Mouse (Mus musculus) hindbrain, postnatal 0 days (tissue): Measurements from ENCODE around the gene Chsy1. TPM values are rescaled to one million over a fixed set of nuclear protein-coding genes. Genes with fewer than 3 reads are reported as not detected.

Experiments
- ATAC-seq: fragments of 200-750 bp; cut with Nextera tagmentation; 2 replicates; pipeline ENCODE4 v1.8.0; 2017; ENCODE audit warnings: mild to moderate bottlenecking, moderate TSS enrichment, moderate library complexity
- DNase-seq: peaks from one replicate; pipeline ENCODE4 v3.0.0-alpha.2; 2015; ENCODE audit warnings: low spot score
- H3K27ac ChIP-seq: fragments of 300-500 bp; sonication (generic); 2 replicates; pipeline ENCODE4 v1.5.1; 2014; ENCODE audit warnings: mild to moderate bottlenecking
- H3K27me3 ChIP-seq: fragments of 300-500 bp; sonication (generic); 2 replicates; pipeline ENCODE4 v1.6.1; 2014; ENCODE audit warnings: low read length, mixed read lengths; ENCODE audit not compliant: insufficient read depth
- H3K36me3 ChIP-seq: fragments of 300-500 bp; sonication (generic); 2 replicates; pipeline ENCODE4 v1.6.1; 2014; ENCODE audit warnings: low read length, mixed read lengths; ENCODE audit not compliant: insufficient read depth
- H3K4me1 ChIP-seq: fragments of 300-500 bp; sonication (generic); 2 replicates; pipeline ENCODE4 v1.6.1; 2014; ENCODE audit warnings: antibody characterized with exemption, low read length, mixed read lengths; ENCODE audit not compliant: insufficient read depth
- H3K4me2 ChIP-seq: fragments of 300-500 bp; sonication (generic); 2 replicates; pipeline ENCODE4 v1.6.1; 2014; ENCODE audit warnings: low read depth, mild to moderate bottlenecking, low read length, moderate library complexity, mixed read lengths
- H3K4me3 ChIP-seq: fragments of 300-500 bp; sonication (generic); 2 replicates; pipeline ENCODE4 v1.5.1; 2014; ENCODE audit warnings: low read length
- H3K9ac ChIP-seq: fragments of 300-500 bp; sonication (generic); replicated peaks from 2 replicates; pipeline ENCODE4 v1.6.1; 2014; ENCODE audit warnings: mild to moderate bottlenecking, low read length, moderate library complexity, mixed read lengths
- H3K9me3 ChIP-seq: fragments of 300-500 bp; sonication (generic); 2 replicates; pipeline ENCODE4 v1.6.1; 2016; ENCODE audit warnings: low read length, mixed read lengths
- CTCF ChIP-seq: IDR thresholded peaks from 2 replicates; pipeline ENCODE4 v1.5.1; 2016; ENCODE audit warnings: antibody characterized with exemption, control low read depth, low read depth
- WGBS: fragments of 180-500 bp; shearing (Covaris S2); extraction: QIAGEN DNeasy Blood & Tissue Kit; methylation state at CpG from one replicate; pipeline ENCODE4 v1.1.7; 2014; 5-methylcytosine and 5-hydroxymethylcytosine counted together
- polyA plus RNA-seq: library from polyadenylated mRNA; unstranded; fragments of >200 nt; fragmentation: Nextera tagmentation; extraction: Ambion mirVana; gene quantifications from 2 replicates; pipeline ENCODE4 v1.2.1, GENCODE M21; 2015
- total RNA-seq: library from RNA; depleted of rRNA; stranded (reverse); fragments of >200 nt; gene quantifications from 2 replicates; pipeline ENCODE4 v1.2.3, GENCODE M21; 2014

Gene Chsy1
- total and polyA plus RNA-seq, 2 experiments from 2014 or later, result 7.9 to 32.9 TPM

GRCm38 (mm10) chr7:66169476-66169875 is 60.2 kb downstream of the Chsy1 start:
- peaks cover 10% of the 10 kb centered on the region; the same call in 1 of the 2 replicates for H3K4me1 ChIP-seq
- peaks cover 29% of the 10 kb centered on the region for H3K36me3 ChIP-seq
- no peak overlapping the region for H3K4me2 ChIP-seq
- WGBS, result 66% methylated on average over 6 of the region's 6 CpGs
- no peak for TF ChIP-seq CTCF
- H3K27me3 ChIP-seq, result no peaks in the 10 kb centered on the region
- ATAC-seq (no peak), DNase-seq (no peak)
- H3K4me3 ChIP-seq, result no peak overlapping the region
- no peak overlapping the region for H3K9ac ChIP-seq
- no peak overlapping the region for H3K27ac ChIP-seq
- no peaks in the 10 kb centered on the region for H3K9me3 ChIP-seq

- Histone ChIP-seq H3K4me1 (no peaks in the 10 kb centered on the region), H3K9ac (no peak overlapping the region), H3K4me2 (no peak overlapping the region), H3K27me3 (no peaks in the 10 kb centered on the region), H3K36me3 (peaks cover 29% of the 10 kb centered on the region), H3K4me3 (no peak overlapping the region), H3K9me3 (no peaks in the 10 kb centered on the region), H3K27ac (no peak overlapping the region)
- DNase-seq (no peak), ATAC-seq (no peak)
- TF ChIP-seq CTCF, result no peak
- WGBS, result 91% methylated on average over 27 of the region's 27 CpGs
Observed at GRCm38 (mm10) chr7:66170802-66171505, 61.6 kb downstream of the Chsy1 start.

GRCm38 (mm10) chr7:66175738-66176137 is 66.4 kb downstream of the Chsy1 start:
- H3K4me2 ChIP-seq, result no peak overlapping the region
- H3K27ac ChIP-seq, result no peak overlapping the region
- H3K4me1 ChIP-seq, result 0 out of 2 replicates have a peak, but pooled peaks cover 4% of the 10 kb centered on the region
- ATAC-seq, result no peak
- H3K4me3 ChIP-seq, result no peak overlapping the region
- DNase-seq, result no peak
- TF ChIP-seq CTCF, result no peak
- peaks cover 28% of the 10 kb centered on the region for H3K36me3 ChIP-seq
- H3K9ac ChIP-seq, result no peak overlapping the region
- no peaks in the 10 kb centered on the region for H3K9me3 ChIP-seq
- H3K27me3 ChIP-seq, result no peaks in the 10 kb centered on the region
- 89% methylated on average over 6 of the region's 6 CpGs for WGBS

- Histone ChIP-seq H3K9me3 (no peaks in the 10 kb centered on the region), H3K4me3 (no peak overlapping the region), H3K4me1 (0 out of 2 replicates have a peak, but pooled peaks cover 4% of the 10 kb centered on the region), H3K36me3 (peaks cover 22% of the 10 kb centered on the region; the same call in 1 of the 2 replicates), H3K9ac (no peak overlapping the region), H3K4me2 (no peak overlapping the region), H3K27ac (no peak overlapping the region), H3K27me3 (no peaks in the 10 kb centered on the region)
- no peak for TF ChIP-seq CTCF
- no peak for ATAC-seq
- no peak for DNase-seq
- WGBS, result 79% methylated on average over 4 of the region's 4 CpGs
Observed at GRCm38 (mm10) chr7:66176256-66176655, 66.9 kb downstream of the Chsy1 start.

- no peak overlapping the region for H3K9ac ChIP-seq
- no peak overlapping the region for H3K27ac ChIP-seq
- no peak for ATAC-seq
- WGBS, result 73% methylated on average over 4 of the region's 4 CpGs
- H3K4me2 ChIP-seq, result no peak overlapping the region
- H3K36me3 ChIP-seq, result peaks cover 16% of the 10 kb centered on the region; the same call in 1 of the 2 replicates
- no peak for DNase-seq
- H3K4me3 ChIP-seq, result no peak overlapping the region
- H3K4me1 ChIP-seq, result 0 out of 2 replicates have a peak, but pooled peaks cover 4% of the 10 kb centered on the region
- no peaks in the 10 kb centered on the region for H3K27me3 ChIP-seq
- TF ChIP-seq CTCF, result no peak
- no peaks in the 10 kb centered on the region for H3K9me3 ChIP-seq
Observed at GRCm38 (mm10) chr7:66176929-66177328, 67.6 kb downstream of the Chsy1 start.

GRCm38 (mm10) chr7:66178101-66178500 is 68.8 kb downstream of the Chsy1 start:
- Histone ChIP-seq H3K4me1 (0 out of 2 replicates have a peak, but pooled peaks cover 4% of the 10 kb centered on the region), H3K27ac (no peak overlapping the region), H3K36me3 (peaks cover 7% of the 10 kb centered on the region; the same call in 1 of the 2 replicates), H3K9me3 (no peaks in the 10 kb centered on the region), H3K4me3 (no peak overlapping the region), H3K9ac (no peak overlapping the region), H3K4me2 (no peak overlapping the region), H3K27me3 (no peaks in the 10 kb centered on the region)
- no peak for ATAC-seq
- WGBS, result 74% methylated on average over 6 of the region's 6 CpGs
- DNase-seq, result no peak
- TF ChIP-seq CTCF, result no peak

- DNase-seq (peak; percentile 71), ATAC-seq (peak; percentile 78)
- H3K27ac ChIP-seq, result no peak overlapping the region
- 0 out of 2 replicates have a peak, but pooled peaks cover 4% of the 10 kb centered on the region for H3K4me1 ChIP-seq
- WGBS, result 44% methylated on average over 10 of the region's 10 CpGs
- H3K27me3 ChIP-seq, result no peaks in the 10 kb centered on the region
- H3K4me2 ChIP-seq, result no peak overlapping the region
- H3K9ac ChIP-seq, result no peak overlapping the region
- no peak for TF ChIP-seq CTCF
- no peaks in the 10 kb centered on the region for H3K9me3 ChIP-seq
- H3K36me3 ChIP-seq, result peaks cover 1% of the 10 kb centered on the region; the same call in 1 of the 2 replicates
- no peak overlapping the region for H3K4me3 ChIP-seq
Observed at GRCm38 (mm10) chr7:66179120-66179581, 69.8 kb downstream of the Chsy1 start.
